Mouse (Mus musculus) kidney, postnatal 36 days (tissue): ENCODE results near the gene Vps16.
A peak's percentile ranks its signal among the peaks of the same experiment; 100 is the strongest.

Source experiments
- DNase-seq, 2 experiments: peaks; one replicate each; pipeline ENCODE4 v3.0.0; 2021 to 2022; ENCODE audit warnings: mixed read lengths in 2 of 2

The Vps16 gene

GRCm38 (mm10) chr2:130423397-130424125 lies 578 bp upstream of the Vps16 start:
- peak; percentile 75 to 87 for DNase-seq

GRCm38 (mm10) chr2:130425112-130425511 lies 973 bp downstream of the Vps16 start:
- peak; percentile 12 to 26 for DNase-seq

- DNase-seq, result no peak
Measured at GRCm38 (mm10) chr2:130429851-130430250, 5.7 kb downstream of the Vps16 start.

- no peak for DNase-seq
Measured at GRCm38 (mm10) chr2:130430484-130430883, 6.3 kb downstream of the Vps16 start.

- DNase-seq, result no peak
Measured at GRCm38 (mm10) chr2:130432157-130432556, 8.0 kb downstream of the Vps16 start.

- peak; percentile 56 to 67 for DNase-seq
Measured at GRCm38 (mm10) chr2:130433152-130433551, 9.0 kb downstream of the Vps16 start.

GRCm38 (mm10) chr2:130436769-130437168 lies 12.6 kb downstream of the Vps16 start:
- DNase-seq, result no peak

GRCm38 (mm10) chr2:130438861-130439260 lies 14.7 kb downstream of the Vps16 start:
- no peak for DNase-seq

GRCm38 (mm10) chr2:130439840-130440480 lies 15.8 kb downstream of the Vps16 start:
- DNase-seq, result no peak

- no peak for DNase-seq
Measured at GRCm38 (mm10) chr2:130442162-130442561, 18.0 kb downstream of the Vps16 start.

GRCm38 (mm10) chr2:130448449-130448848 lies 24.3 kb downstream of the Vps16 start:
- no peak for DNase-seq

- DNase-seq, result peak; percentile 38 to 49
Measured at GRCm38 (mm10) chr2:130449021-130449793, 25.1 kb downstream of the Vps16 start.

GRCm38 (mm10) chr2:130449794-130450433 lies 25.8 kb downstream of the Vps16 start, which contains the start of gene Ptpra:
Gene Ptpra (plus strand): TSS chr2:130450278.
- peak; percentile 89 to 95 for DNase-seq

- DNase-seq, result peak; percentile 67 to 83
Measured at GRCm38 (mm10) chr2:130450434-130450796, 26.3 kb downstream of the Vps16 start.

GRCm38 (mm10) chr2:130451086-130451726 lies 27.1 kb downstream of the Vps16 start:
- no peak for DNase-seq

- DNase-seq, result no peak
Measured at GRCm38 (mm10) chr2:130451727-130452090, 27.6 kb downstream of the Vps16 start.

- no peak for DNase-seq
Measured at GRCm38 (mm10) chr2:130452266-130452665, 28.1 kb downstream of the Vps16 start.

GRCm38 (mm10) chr2:130453421-130453820 lies 29.3 kb downstream of the Vps16 start:
- DNase-seq, result no peak

- no peak for DNase-seq
Measured at GRCm38 (mm10) chr2:130454748-130455370, 30.7 kb downstream of the Vps16 start.

GRCm38 (mm10) chr2:130457871-130458270 lies 33.7 kb downstream of the Vps16 start:
- DNase-seq, result peak in 1 of 2 experiments; percentile 34

GRCm38 (mm10) chr2:130459576-130459975 lies 35.4 kb downstream of the Vps16 start:
- DNase-seq, result no peak
